ENCODE assay signal across 19 mouse cellular contexts in genomic region chr13:37798811-37799210, GRCm38 (mm10). TPM values are rescaled to one million over a fixed set of nuclear protein-coding genes. Genes with fewer than 3 reads are reported as not detected.
DNase-seq lines count a peak whose midpoint lies in the region; ATAC-seq and TF ChIP-seq lines count a peak whose summit lies in the region.
"Had no signal": no experiment of that assay in that cellular context is flagged by ENCODE, and none has a peak within 500 bp of the region (broad histone marks: within the 10 kb centered on the region; RNA-seq: fewer than 3 reads in every experiment).

No protein-coding gene starts in this region.

- peaks cover 37% of the 10 kb centered on the region for H3K4me1 ChIP-seq in heart, embryonic 13.5 days
- H3K4me1 ChIP-seq in liver, adult 2 months (ENCODE audit: control insufficient read depth, insufficient read depth, low read length): peaks cover 7% of the 10 kb centered on the region
- H3K4me1 ChIP-seq in liver, postnatal 0 days (ENCODE audit: insufficient read depth): peaks cover 20% of the 10 kb centered on the region

- no peak for TF ChIP-seq CTCF in liver, adult 2 months (IDR thresholded peaks at IDR 0.05; ENCODE audit: low read depth, low read length)
- no peak for TF ChIP-seq CTCF in liver, postnatal 0 days (IDR thresholded peaks at IDR 0.05; ENCODE audit: low read depth)

- no peak overlapping the region for H3K4me2 ChIP-seq in heart, embryonic 13.5 days
- no peak overlapping the region for H3K4me2 ChIP-seq in liver, postnatal 0 days (ENCODE audit: low read depth, low read length)

- no peak overlapping the region for H3K4me3 ChIP-seq in heart, embryonic 13.5 days
- no peak overlapping the region for H3K4me3 ChIP-seq in liver, adult 2 months (ENCODE audit: insufficient read depth, low read depth, low read length)
- no peak overlapping the region for H3K4me3 ChIP-seq in liver, postnatal 0 days (ENCODE audit: low read depth, low read length)

- no peak for TF ChIP-seq EP300 in liver, postnatal 0 days (IDR thresholded peaks at IDR 0.05; ENCODE audit: low read depth)

- H3K27ac ChIP-seq in heart, embryonic 13.5 days (replicated peaks): 0 out of 2 replicates have a peak overlapping the region, but pooled peaks have one; percentile 24
- H3K27ac ChIP-seq in liver, adult 2 months (replicated peaks; ENCODE audit: insufficient read depth, low read depth, low read length): peak overlapping the region; percentile 54; the same call in 1 of the 2 replicates
- no peak overlapping the region for H3K27ac ChIP-seq in liver, postnatal 0 days (ENCODE audit: low read depth)

- TF ChIP-seq POLR2A in liver, adult 2 months (IDR thresholded peaks at IDR 0.05; ENCODE audit: extremely low read depth, insufficient read depth, low read length): no peak

- H3K27me3 ChIP-seq in heart, embryonic 13.5 days (replicated peaks): no peaks in the 10 kb centered on the region
- no peaks in the 10 kb centered on the region for H3K27me3 ChIP-seq in liver, adult 2 months (ENCODE audit: control insufficient read depth, insufficient read depth, low read length)
- H3K27me3 ChIP-seq in liver, postnatal 0 days (ENCODE audit: insufficient read depth, low read length): no peaks in the 10 kb centered on the region
- H3K27me3 ChIP-seq: CH12.LX, Patski had no signal

- no peaks in the 10 kb centered on the region for H3K79me2 ChIP-seq in liver, adult 2 months (ENCODE audit: control insufficient read depth, insufficient read depth, low read length)

- 81% methylated on average over 8 of the region's 8 CpGs for WGBS in heart, embryonic 13.5 days
- 73% methylated on average over 8 of the region's 8 CpGs for WGBS in liver, adult 2 months
- 83% methylated on average over 8 of the region's 8 CpGs for WGBS in liver, postnatal 0 days (ENCODE audit: insufficient replicate concordance)

- no peak for ATAC-seq in heart, embryonic 13.5 days (ENCODE audit: extremely low read depth, insufficient number of reproducible peaks, low FRiP score, low TSS enrichment)
- no peak for ATAC-seq in liver, postnatal 0 days
- ATAC-seq: activated CD4-positive, CD25-positive, alpha-beta regulatory T cell, adult 4 months; CD4-positive, CD25-positive, alpha-beta regulatory T cell, adult 4 months; Patski had no signal

- peak; percentile 78 for DNase-seq in heart, adult 11 months
- DNase-seq in heart, adult 9 months (ENCODE audit: low spot score in 2 of 2): no peak
- DNase-seq in heart, postnatal 25 days (ENCODE audit: low spot score): no peak
- DNase-seq in liver, adult 2 months (ENCODE audit: extremely low read depth, low read depth, low spot score): peak; percentile 52
- no peak for DNase-seq in liver, postnatal 0 days
- peak; percentile 10 for DNase-seq in thymus, postnatal 4 days
- DNase-seq in thymus, postnatal 0 days (ENCODE audit: low spot score): no peak
- DNase-seq: adrenal gland, adult 8-10 months; adrenal gland, postnatal 14 days; adrenal gland, postnatal 25 days; B cell, adult 2 months; cerebellum, adult 11 months; cerebellum, adult 11-12 months had no signal

- intact Hi-C loops in heart, postnatal 25 days (cut with DNase I): no loop called here

- H3K9ac ChIP-seq in heart, embryonic 13.5 days: peak overlapping the region; percentile 15; the same call in 1 of the 2 replicates
- no peak overlapping the region for H3K9ac ChIP-seq in liver, adult 2 months (ENCODE audit: low read depth, low read length)
- no peak overlapping the region for H3K9ac ChIP-seq in liver, postnatal 0 days (replicated peaks)

- no peaks in the 10 kb centered on the region for H3K9me3 ChIP-seq in heart, embryonic 13.5 days
- no peaks in the 10 kb centered on the region for H3K9me3 ChIP-seq in liver, postnatal 0 days (ENCODE audit: low read length)
- H3K9me3 ChIP-seq: G1E had no signal

- H3K36me3 ChIP-seq in heart, embryonic 13.5 days: no peaks in the 10 kb centered on the region
- no peaks in the 10 kb centered on the region for H3K36me3 ChIP-seq in liver, adult 2 months (ENCODE audit: control insufficient read depth, insufficient read depth, low read length)
- no peaks in the 10 kb centered on the region for H3K36me3 ChIP-seq in liver, postnatal 0 days (replicated peaks; ENCODE audit: insufficient read depth, low read length)
- H3K36me3 ChIP-seq: G1E had no signal

RNA-seq across cellular contexts. Expression of gene Rreb1, which starts 20.6 kb away (rescaled TPM):
- polyA plus RNA-seq in heart, embryonic 13.5 days (2015; fragmentation: Nextera tagmentation; extraction: Ambion mirVana): 9.4 and 11.0 TPM in 2 replicates
- 10 to 100 TPM; 38.0 to 55.6 TPM for total RNA-seq in heart, postnatal 25 days (2021)
- total RNA-seq in liver, adult 2 months (2014; rRNA removed): 9.0 and 11.7 TPM in 2 replicates
- polyA plus RNA-seq in liver, adult 2 months (2012; rRNA removed): 12.4 and 13.6 TPM in 2 replicates
- polyA plus RNA-seq in liver, postnatal 0 days (2015; fragmentation: Nextera tagmentation; extraction: Ambion mirVana): 3.8 and 4.4 TPM in 2 replicates
- polyA plus RNA-seq in thymus, postnatal 0 days (2015; fragmentation: Nextera tagmentation; extraction: Ambion mirVana): 8.5 and 9.6 TPM in 2 replicates

Comparison
In these comparisons a context has a peak if more than half of its experiments do, and no peak if none do; other contexts are left out.
1. DNase-seq: peak in heart, adult 11 months (single experiment), liver, adult 2 months (single experiment) and thymus, postnatal 4 days (single experiment); none in heart, adult 9 months (0 of 2), heart, postnatal 25 days (single experiment), liver, postnatal 0 days (single experiment) and thymus, postnatal 0 days (single experiment).